Mouse (Mus musculus): ENCODE measurements around the gene Hmg20a.

- TF ChIP-seq CHD2 (IDR thresholded peaks at IDR 0.05; ENCODE audit: low read depth, low read length) (no peak), ZNF384 (IDR thresholded peaks at IDR 0.05; ENCODE audit: low read depth, low read length) (no peak), ZC3H11A (IDR thresholded peaks at IDR 0.05; ENCODE audit: borderline replicate concordance, low read depth, low read length) (no peak), HCFC1 (IDR thresholded peaks at IDR 0.05; ENCODE audit: borderline replicate concordance, insufficient read depth, low read length) (no peak)
Observed at GRCm38 (mm10) chr9:56495088-56495487, 76.7 kb downstream of the Hmg20a start.

All from ES-E14 (cell line).